Mouse (Mus musculus) subcutaneous adipose tissue, adult 2 months (tissue): ENCODE results near the gene Rps11. TPM values are rescaled to one million over a fixed set of nuclear protein-coding genes. Genes with fewer than 3 reads are reported as not detected.

ENCODE experiments used
- polyA plus RNA-seq: library from polyadenylated mRNA; depleted of rRNA; stranded (reverse); fragments of >200 nt; gene quantifications from 2 replicates; pipeline ENCODE4 v1.2.3, GENCODE M21; 2012; ENCODE audit warnings: low replicate concordance; rRNA removed

The Rps11 gene
- polyA plus RNA-seq, result 294 and 506 TPM in 2 replicates

DNA sequence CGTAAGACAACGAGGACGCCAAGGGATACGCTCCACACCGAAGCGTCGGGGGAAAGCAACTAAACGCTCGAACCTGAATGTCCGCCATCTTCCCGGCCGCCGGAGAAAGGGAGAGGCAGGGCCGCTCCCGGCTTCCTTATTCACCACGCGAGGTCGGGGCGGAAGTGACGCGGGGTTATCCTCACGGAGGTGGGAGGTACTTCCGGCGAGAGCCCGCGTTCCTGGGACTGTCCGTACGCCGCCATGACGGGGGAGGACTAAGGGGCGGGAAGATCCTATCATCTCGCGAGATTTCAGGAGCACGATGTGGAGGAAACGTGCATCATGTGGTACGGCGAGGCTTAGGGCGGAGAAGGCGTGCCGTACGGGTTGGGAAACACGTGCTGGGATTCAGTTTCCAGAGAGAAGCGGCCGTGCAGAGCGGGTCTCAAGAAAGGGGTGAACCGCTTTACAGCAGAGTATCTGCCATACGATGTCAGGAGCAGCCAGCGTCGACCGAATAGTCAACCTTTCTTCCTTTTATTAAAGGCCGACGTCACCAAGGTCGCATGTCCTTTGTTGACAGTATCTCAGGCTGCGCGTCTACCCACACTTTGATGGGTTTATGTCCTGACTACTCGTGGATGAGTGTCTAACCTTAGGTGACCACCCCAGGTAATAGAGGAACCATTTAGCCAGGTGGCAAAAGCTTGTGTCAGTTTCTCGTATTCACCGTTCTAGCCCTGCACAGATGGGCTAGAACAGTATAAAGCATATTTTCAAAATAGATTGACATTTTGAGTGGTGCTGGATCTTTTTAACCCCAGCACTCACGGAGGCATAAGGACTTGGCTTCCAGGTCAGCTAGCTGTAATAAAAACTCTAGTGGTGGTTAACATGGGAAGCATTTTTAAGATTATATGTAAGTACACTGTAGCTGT, at the start of gene Rps11:
Gene Rps11, minus strand, starts transcription at position 216 of the 920 bp plus-strand sequence.

DNA sequence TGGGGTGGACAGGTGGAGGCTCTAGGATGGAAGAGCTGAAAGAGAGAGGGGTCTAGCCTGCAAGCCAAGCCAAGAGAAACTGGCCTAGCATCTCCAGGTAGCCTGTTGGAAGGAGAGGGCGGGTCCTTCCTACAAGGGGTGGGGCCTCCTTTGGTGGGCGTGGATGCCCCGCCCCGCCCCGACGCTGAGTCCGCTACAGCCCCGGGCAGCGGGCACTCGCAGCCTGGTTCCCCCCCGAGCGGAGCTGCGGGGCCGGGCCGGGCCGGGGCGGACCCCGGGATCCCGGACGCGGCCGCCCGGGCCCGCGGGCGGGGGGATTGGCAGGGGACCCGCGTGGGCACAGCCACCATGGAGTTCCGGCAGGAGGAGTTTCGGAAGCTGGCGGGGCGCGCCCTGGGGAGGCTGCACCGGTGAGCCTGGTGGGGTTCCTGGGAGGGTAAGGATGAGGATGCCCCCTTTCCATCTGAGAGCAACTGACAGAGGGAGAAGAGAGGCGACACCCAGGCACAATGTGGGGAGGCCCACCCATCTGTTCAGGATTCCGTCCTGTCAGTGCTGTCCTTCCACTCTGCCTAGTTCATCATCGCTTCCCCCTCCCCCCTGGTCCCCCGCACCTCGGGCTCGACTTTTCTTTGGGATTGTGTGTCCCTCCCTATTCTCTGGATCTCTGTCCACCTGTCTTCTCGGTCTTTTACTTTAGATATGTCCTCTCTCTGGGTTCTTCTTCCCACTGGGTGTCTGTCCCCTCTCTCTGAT, 39.7 kb upstream of the Rps11 start, which contains the start of gene Slc17a7:
Gene Slc17a7, plus strand, starts transcription at position 215 of the 756 bp plus-strand sequence.

DNA sequence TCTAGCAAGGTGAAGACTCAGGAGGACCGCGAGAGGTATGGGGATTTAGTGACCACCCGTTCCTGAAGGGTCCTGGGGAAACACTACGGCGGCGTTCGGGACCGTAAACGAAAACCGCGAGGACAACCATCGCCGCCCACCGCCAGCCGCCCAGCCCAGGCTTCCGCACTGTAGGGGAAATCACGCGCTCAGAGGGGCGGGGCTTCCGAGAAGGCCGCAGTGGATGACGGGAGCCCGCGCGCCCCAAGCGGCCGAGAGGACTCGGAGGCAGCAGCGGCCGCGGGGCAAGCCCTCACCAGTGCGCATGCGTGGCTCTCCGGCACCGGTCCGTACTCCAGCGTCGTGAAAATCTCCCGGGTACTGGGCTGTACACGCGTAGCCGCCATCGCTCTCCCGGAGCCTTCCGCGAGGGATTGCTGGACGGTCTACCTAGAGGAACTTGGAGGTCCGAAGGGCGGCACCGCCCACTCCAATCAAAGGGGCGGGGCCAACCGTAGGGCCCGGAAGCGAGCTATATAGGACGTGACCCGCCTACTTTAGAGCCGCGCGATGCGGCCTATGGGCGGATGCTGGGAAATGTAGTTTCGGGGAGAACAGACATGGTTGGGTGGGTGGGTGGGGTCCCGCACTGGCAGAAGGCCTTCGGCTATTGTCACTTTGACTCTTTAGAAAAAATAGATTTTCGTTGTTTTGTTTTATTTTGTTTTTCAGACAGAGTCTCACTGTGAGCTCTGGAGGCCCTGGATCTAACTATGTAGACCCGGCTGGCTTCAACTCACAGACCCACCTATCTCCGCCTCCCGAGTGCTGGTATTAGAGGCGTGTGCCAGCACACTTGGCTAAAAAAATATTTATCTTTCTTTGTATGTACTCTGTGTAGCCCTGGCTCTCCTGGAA, 30.1 kb upstream of the Rps11 start, which contains the start of the genes Pih1d1 and Aldh16a1:
Gene Pih1d1, plus strand, starts transcription at position 208 of the 897 bp plus-strand sequence.
Gene Aldh16a1, minus strand, starts transcription at position 489 of the 897 bp plus-strand sequence.

DNA sequence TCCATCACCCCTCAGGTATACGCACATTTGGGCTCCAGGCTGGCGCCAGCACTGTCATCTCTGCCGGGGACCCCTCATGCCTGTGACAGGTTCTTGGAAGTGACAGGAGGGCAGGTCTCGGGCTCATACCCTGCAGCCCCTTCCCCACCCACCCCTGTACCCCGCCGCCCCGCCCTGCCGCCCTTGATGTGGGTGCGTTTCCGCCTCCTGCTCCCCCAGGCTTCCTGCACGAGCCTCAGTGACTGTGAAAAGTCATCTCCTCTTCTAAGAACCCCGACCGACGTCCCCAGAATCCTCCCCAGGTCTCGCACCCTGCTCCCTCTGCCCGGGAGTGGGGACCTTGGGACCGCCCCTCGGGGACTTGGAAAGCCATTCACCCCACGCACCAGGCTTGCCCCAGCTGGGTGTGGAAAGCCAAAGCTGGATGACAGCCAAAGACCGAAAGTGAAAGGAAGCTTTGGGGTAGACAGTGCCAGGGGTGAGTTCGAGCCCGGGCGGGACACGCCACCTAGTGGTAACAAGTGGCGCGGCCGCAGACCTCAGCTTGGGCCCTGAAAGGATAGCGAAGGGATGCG, 11.8 kb upstream of the Rps11 start, which contains the start of the genes Gm45713 and Flt3l:
Gene Gm45713, minus strand, starts transcription at position 239 of the 575 bp plus-strand sequence.
Gene Flt3l, minus strand, starts transcription at position 440 of the 575 bp plus-strand sequence.

DNA sequence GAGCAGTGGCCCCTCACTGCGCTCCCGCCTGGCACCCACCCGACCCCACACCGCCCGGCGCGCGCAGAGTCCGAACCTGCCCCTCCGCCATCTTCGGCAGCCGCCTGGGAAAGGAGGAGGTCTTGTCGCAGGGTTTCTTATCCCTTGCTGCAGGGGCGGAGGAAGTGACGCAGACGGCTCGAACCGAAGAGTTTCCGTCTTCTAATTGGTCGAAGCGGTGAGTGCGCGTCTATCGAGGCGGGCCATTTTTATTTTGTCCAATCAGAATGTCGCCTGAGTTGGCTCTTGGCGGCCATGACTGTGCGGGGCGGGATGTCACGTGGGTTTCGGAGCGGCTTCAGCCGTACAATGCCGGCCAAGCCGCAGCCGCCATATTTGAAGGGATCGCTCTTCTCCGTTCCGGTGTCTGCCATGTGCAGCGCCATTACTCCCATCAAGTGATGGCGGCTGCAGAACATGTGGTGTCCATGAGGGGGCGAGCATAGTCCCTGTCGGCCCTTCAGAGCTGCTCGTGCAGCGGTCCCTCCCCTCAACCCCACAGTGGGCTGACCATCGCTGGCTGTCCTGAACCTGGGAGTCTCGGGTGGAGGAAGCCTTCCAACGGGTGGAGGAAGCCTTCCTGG, 4.5 kb upstream of the Rps11 start, which contains the start of gene Rpl13a:
Gene Rpl13a, minus strand, starts transcription at position 138 of the 623 bp plus-strand sequence.

DNA sequence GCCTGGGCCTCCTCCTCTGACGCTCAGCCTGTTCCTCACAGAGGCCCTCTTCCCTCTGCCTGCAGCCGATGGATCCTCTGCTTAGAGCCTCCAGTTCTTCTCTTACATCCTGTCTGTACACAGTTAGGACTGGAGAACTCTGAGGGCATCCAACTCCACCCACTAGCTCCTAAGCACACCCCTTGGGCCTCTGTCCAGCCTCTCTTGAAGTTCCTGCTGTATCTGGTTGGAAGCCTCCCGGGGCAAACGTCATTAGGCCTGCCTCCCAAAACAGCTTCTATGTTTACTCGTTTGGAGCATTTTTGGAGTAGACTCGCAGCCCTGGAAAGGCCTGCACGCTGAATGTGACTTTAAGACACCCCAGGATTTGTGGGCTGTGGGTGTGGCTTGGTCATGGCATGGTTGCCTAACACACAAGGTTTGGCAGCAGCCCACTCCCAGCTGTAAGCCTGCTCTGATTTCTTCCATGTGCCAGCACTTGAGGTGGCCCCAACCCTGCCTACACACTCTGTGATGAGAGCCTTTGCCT, 20.5 kb downstream of the Rps11 start, which contains the start of gene Fcgrt:
Gene Fcgrt, minus strand, starts transcription at position 200 of the 529 bp plus-strand sequence.

DNA sequence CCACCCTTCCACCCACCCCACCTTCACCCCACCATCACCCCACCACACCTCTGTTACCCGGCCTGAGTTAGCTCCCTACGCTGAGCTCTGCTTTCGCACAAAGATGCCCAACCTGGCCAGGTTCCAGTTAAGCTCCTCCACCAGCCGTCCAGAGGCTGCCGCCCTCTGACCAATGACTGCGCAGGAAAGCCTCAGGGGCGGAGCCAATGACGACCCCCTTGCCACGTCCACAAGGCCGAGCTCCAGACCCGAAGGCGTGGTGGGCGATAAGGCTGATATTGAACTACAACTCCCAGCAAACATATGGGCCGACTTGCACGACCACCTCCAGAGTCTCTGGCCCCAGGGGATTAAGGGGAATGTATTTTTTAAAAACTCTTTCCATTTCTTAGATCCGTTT, 32.2 kb downstream of the Rps11 start, which contains the start of gene Rcn3:
Gene Rcn3, minus strand, starts transcription at position 174 of the 400 bp plus-strand sequence.

Other genes starting within 250 kb of the Rps11 start
- 93.4 and 172 TPM in 2 replicates for gene Med25, start 231.7 kb downstream of the Rps11 start, polyA plus RNA-seq
- 48.5 and 82.0 TPM in 2 replicates for gene Fuz, start 228.4 kb downstream of the Rps11 start, polyA plus RNA-seq
- gene Ap2a1, start 194.9 kb downstream of the Rps11 start, polyA plus RNA-seq, result 91.4 and 108 TPM in 2 replicates
- 0.21 and 0.22 TPM in 2 replicates for gene Tsks, start 181.2 kb downstream of the Rps11 start, polyA plus RNA-seq
- 21.7 and 88.9 TPM in 2 replicates for gene Cpt1c, start 149.6 kb downstream of the Rps11 start, polyA plus RNA-seq
- gene Prmt1, start 137.9 kb downstream of the Rps11 start, polyA plus RNA-seq, result 148 and 347 TPM in 2 replicates
- gene Irf3, start 126.8 kb downstream of the Rps11 start, polyA plus RNA-seq, result 111 and 156 TPM in 2 replicates
- gene Bcl2l12, start 125.7 kb downstream of the Rps11 start, polyA plus RNA-seq, result 30.2 and 45.2 TPM in 2 replicates
- gene Scaf1, start 108.1 kb downstream of the Rps11 start, polyA plus RNA-seq, result 67.6 and 79.5 TPM in 2 replicates
- 286 and 584 TPM in 2 replicates for gene Rras, start 106.5 kb downstream of the Rps11 start, polyA plus RNA-seq
- 8.6 and 15.5 TPM in 2 replicates for gene Prr12, start 71.6 kb downstream of the Rps11 start, polyA plus RNA-seq
- 68.3 and 84.1 TPM in 2 replicates for gene Nosip, start 62.0 kb downstream of the Rps11 start, polyA plus RNA-seq
- 73.3 and 99.8 TPM in 2 replicates for gene Prrg2, start 61.8 kb downstream of the Rps11 start, polyA plus RNA-seq
- gene Rcn3, start 32.2 kb downstream of the Rps11 start, polyA plus RNA-seq, result 89.2 and 448 TPM in 2 replicates
- 195 and 315 TPM in 2 replicates for gene Fcgrt, start 20.6 kb downstream of the Rps11 start, polyA plus RNA-seq
- 1,583 and 3,800 TPM in 2 replicates for gene Rpl13a, start 4.3 kb upstream of the Rps11 start, polyA plus RNA-seq
- gene Gm45713, start 11.8 kb upstream of the Rps11 start, polyA plus RNA-seq, result 5.4 and 12.9 TPM in 2 replicates
- 62.3 and 91.9 TPM in 2 replicates for gene Flt3l, start 12.0 kb upstream of the Rps11 start, polyA plus RNA-seq
- 64.1 and 64.9 TPM in 2 replicates for gene Pih1d1, start 29.9 kb upstream of the Rps11 start, polyA plus RNA-seq
- gene Aldh16a1, start 30.1 kb upstream of the Rps11 start, polyA plus RNA-seq, result 35.1 and 56.5 TPM in 2 replicates
- 0.08 TPM in 1 of 2 replicates, not detected in the other for gene Slc17a7, start 39.5 kb upstream of the Rps11 start, polyA plus RNA-seq
- gene Gfy, start 55.1 kb upstream of the Rps11 start, polyA plus RNA-seq, result not detected in 2 replicates
- gene Pth2, start 56.6 kb upstream of the Rps11 start, polyA plus RNA-seq, result not detected in 2 replicates
- 0.09 and 0.14 TPM in 2 replicates for gene Ccdc155, start 80.5 kb upstream of the Rps11 start, polyA plus RNA-seq
- gene Dkkl1, start 87.7 kb upstream of the Rps11 start, polyA plus RNA-seq, result 0.17 and 0.73 TPM in 2 replicates
- gene Tead2, start 91.3 kb upstream of the Rps11 start, polyA plus RNA-seq, result 30.9 and 110 TPM in 2 replicates
- gene Cd37, start 114.7 kb upstream of the Rps11 start, polyA plus RNA-seq, result 37.7 and 42.8 TPM in 2 replicates
- not detected in 2 replicates for gene Slc6a16, start 116.6 kb upstream of the Rps11 start, polyA plus RNA-seq
- 0.11 TPM in 1 of 2 replicates, not detected in the other for gene Slc6a21, start 153.1 kb upstream of the Rps11 start, polyA plus RNA-seq
- gene Trpm4, start 209.3 kb upstream of the Rps11 start, polyA plus RNA-seq, result 20.9 and 38.3 TPM in 2 replicates
- gene Hrc, start 210.9 kb upstream of the Rps11 start, polyA plus RNA-seq, result 0.30 and 1.2 TPM in 2 replicates
- 2.0 and 2.5 TPM in 2 replicates for gene Ppfia3, start 242.6 kb upstream of the Rps11 start, polyA plus RNA-seq
- 4.4 and 34.4 TPM in 2 replicates for gene Lin7b, start 246.1 kb upstream of the Rps11 start, polyA plus RNA-seq